Mouse (Mus musculus): ENCODE data around the gene Olfr1480. TPM values are rescaled to one million over a fixed set of nuclear protein-coding genes. Genes with fewer than 3 reads are reported as not detected.

Olfr1480 gene
- polyA plus RNA-seq (2014; fragmentation: Illumina TruSeq; extraction: RNeasy Lipid Tissue Mini Kit (QIAGEN cat#74804); ENCODE audit: low read depth, low replicate concordance): not detected

DNA sequence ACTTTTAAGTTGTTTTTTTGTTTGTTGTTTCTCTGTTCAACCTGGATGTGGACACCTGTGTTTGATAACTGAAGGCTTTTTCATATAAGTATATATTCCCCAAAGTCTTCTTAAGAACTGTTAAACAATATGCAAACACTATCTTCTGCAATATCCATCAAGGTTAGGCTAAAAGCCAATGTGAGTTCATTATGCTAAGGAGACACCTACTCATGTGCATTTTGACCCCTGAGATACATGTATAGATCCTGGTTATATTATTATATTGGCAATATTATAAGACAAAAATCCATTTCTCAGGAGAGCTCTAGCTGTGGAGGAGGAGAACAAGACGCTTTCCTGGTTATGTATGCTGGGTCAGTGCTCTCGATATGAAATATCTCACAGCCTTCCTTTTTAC, at the start of gene Olfr1480:
Olfr1480 (plus strand) TSS at position 301 of the 400 bp plus-strand sequence.

DNA sequence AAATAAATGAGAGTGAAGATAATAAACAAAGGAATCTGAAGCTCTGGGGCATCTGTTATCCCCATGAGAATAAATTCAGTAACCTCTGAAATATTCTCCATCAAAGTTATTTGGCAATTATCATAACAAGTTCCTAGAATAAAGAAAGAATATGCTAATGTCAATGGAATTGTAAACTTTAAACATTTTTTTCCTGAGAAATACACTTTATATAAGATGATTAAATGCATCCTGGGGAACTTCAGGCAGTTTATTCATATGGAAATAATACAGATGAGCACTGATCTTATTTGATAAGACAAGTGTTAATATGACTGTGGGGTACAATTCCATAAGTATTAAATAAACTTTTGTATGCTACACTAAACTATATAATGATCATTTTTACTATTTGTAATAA, 47.6 kb upstream of the Olfr1480 start, which contains the start of gene Olfr1475:
Olfr1475 (minus strand) TSS at position 101 of the 400 bp plus-strand sequence.

DNA sequence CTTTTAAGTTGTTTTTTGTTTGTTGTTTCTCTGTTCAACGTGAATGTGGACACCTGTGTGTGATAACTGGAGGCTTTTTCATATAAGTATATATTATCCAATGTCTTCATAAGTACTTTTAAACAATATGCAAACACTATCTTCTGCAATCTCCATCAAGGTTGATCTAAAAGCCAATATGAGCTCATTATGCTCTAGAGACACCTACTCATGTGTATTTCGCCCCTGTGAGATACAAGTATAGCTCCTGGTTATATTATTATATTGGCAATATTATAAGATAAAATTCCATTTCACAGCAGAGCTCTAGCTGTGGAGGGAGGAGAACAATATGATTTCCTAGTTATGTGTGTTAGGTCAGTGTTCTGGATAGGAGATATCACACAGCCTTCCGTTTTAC, 27.5 kb upstream of the Olfr1480 start, which contains the start of gene Olfr1477:
Olfr1477 (plus strand) TSS at position 301 of the 400 bp plus-strand sequence.

Other genes with a start within 250 kb of the Olfr1480 start
- gene Olfr1465, start 212.4 kb upstream of the Olfr1480 start, polyA plus RNA-seq (2014; fragmentation: Illumina TruSeq; extraction: RNeasy Lipid Tissue Mini Kit (QIAGEN cat#74804); ENCODE audit: low read depth, low replicate concordance): not detected
- gene Olfr1466, start 189.1 kb upstream of the Olfr1480 start, polyA plus RNA-seq (2014; fragmentation: Illumina TruSeq; extraction: RNeasy Lipid Tissue Mini Kit (QIAGEN cat#74804); ENCODE audit: low read depth, low replicate concordance): not detected
- gene Olfr1467, start 165.7 kb upstream of the Olfr1480 start, polyA plus RNA-seq (2014; fragmentation: Illumina TruSeq; extraction: RNeasy Lipid Tissue Mini Kit (QIAGEN cat#74804); ENCODE audit: low read depth, low replicate concordance): not detected
- gene Olfr1469, start 120.1 kb upstream of the Olfr1480 start, polyA plus RNA-seq (2014; fragmentation: Illumina TruSeq; extraction: RNeasy Lipid Tissue Mini Kit (QIAGEN cat#74804); ENCODE audit: low read depth, low replicate concordance): not detected
- not detected for gene Olfr1471, start 84.5 kb upstream of the Olfr1480 start, polyA plus RNA-seq (2014; fragmentation: Illumina TruSeq; extraction: RNeasy Lipid Tissue Mini Kit (QIAGEN cat#74804); ENCODE audit: low read depth, low replicate concordance)
- not detected for gene Olfr1472, start 71.8 kb upstream of the Olfr1480 start, polyA plus RNA-seq (2014; fragmentation: Illumina TruSeq; extraction: RNeasy Lipid Tissue Mini Kit (QIAGEN cat#74804); ENCODE audit: low read depth, low replicate concordance)
- gene Olfr1474, start 58.3 kb upstream of the Olfr1480 start, polyA plus RNA-seq (2014; fragmentation: Illumina TruSeq; extraction: RNeasy Lipid Tissue Mini Kit (QIAGEN cat#74804); ENCODE audit: low read depth, low replicate concordance): not detected
- not detected for gene Olfr1475, start 47.7 kb upstream of the Olfr1480 start, polyA plus RNA-seq (2014; fragmentation: Illumina TruSeq; extraction: RNeasy Lipid Tissue Mini Kit (QIAGEN cat#74804); ENCODE audit: low read depth, low replicate concordance)
- gene Olfr1477, start 27.4 kb upstream of the Olfr1480 start, polyA plus RNA-seq (2014; fragmentation: Illumina TruSeq; extraction: RNeasy Lipid Tissue Mini Kit (QIAGEN cat#74804); ENCODE audit: low read depth, low replicate concordance): not detected
- gene Olfr1484, start 55.6 kb downstream of the Olfr1480 start, polyA plus RNA-seq (2014; fragmentation: Illumina TruSeq; extraction: RNeasy Lipid Tissue Mini Kit (QIAGEN cat#74804); ENCODE audit: low read depth, low replicate concordance): not detected
- gene Olfr1487, start 89.5 kb downstream of the Olfr1480 start, polyA plus RNA-seq (2014; fragmentation: Illumina TruSeq; extraction: RNeasy Lipid Tissue Mini Kit (QIAGEN cat#74804); ENCODE audit: low read depth, low replicate concordance): not detected
- gene Olfr1489, start 103.7 kb downstream of the Olfr1480 start, polyA plus RNA-seq (2014; fragmentation: Illumina TruSeq; extraction: RNeasy Lipid Tissue Mini Kit (QIAGEN cat#74804); ENCODE audit: low read depth, low replicate concordance): not detected
- gene Olfr1490, start 123.2 kb downstream of the Olfr1480 start, polyA plus RNA-seq (2014; fragmentation: Illumina TruSeq; extraction: RNeasy Lipid Tissue Mini Kit (QIAGEN cat#74804); ENCODE audit: low read depth, low replicate concordance): not detected
- gene Olfr1491, start 169.4 kb downstream of the Olfr1480 start, polyA plus RNA-seq (2014; fragmentation: Illumina TruSeq; extraction: RNeasy Lipid Tissue Mini Kit (QIAGEN cat#74804); ENCODE audit: low read depth, low replicate concordance): not detected
- not detected for gene Olfr1493-ps1, start 195.4 kb downstream of the Olfr1480 start, polyA plus RNA-seq (2014; fragmentation: Illumina TruSeq; extraction: RNeasy Lipid Tissue Mini Kit (QIAGEN cat#74804); ENCODE audit: low read depth, low replicate concordance)
- gene Olfr1494, start 211.8 kb downstream of the Olfr1480 start, polyA plus RNA-seq (2014; fragmentation: Illumina TruSeq; extraction: RNeasy Lipid Tissue Mini Kit (QIAGEN cat#74804); ENCODE audit: low read depth, low replicate concordance): not detected
- not detected for gene Olfr1495, start 236.7 kb downstream of the Olfr1480 start, polyA plus RNA-seq (2014; fragmentation: Illumina TruSeq; extraction: RNeasy Lipid Tissue Mini Kit (QIAGEN cat#74804); ENCODE audit: low read depth, low replicate concordance)
- gene Olfr1496, start 250.0 kb downstream of the Olfr1480 start, polyA plus RNA-seq (2014; fragmentation: Illumina TruSeq; extraction: RNeasy Lipid Tissue Mini Kit (QIAGEN cat#74804); ENCODE audit: low read depth, low replicate concordance): not detected